Mouse (Mus musculus) adrenal gland, postnatal 25 days (tissue): ENCODE data around the gene Cbwd1. TPM values are rescaled to one million over a fixed set of nuclear protein-coding genes. Genes with fewer than 3 reads are reported as not detected.

Experiments used
- DNase-seq: peaks from one replicate; pipeline ENCODE4 v3.0.0; 2021; ENCODE audit warnings: mixed read lengths
- total RNA-seq: library from RNA; stranded (reverse); gene quantifications from 2 replicates; pipeline ENCODE4 v1.2.3, GENCODE M21; 2021

Cbwd1 gene
- total RNA-seq, 1 experiment from 2014 or later, result 14.8 TPM

GRCm38 (mm10) chr19:24977991-24978390 lies 16.6 kb upstream of the Cbwd1 start:
- DNase-seq, result no peak

- no peak for DNase-seq
Measured at GRCm38 (mm10) chr19:24972701-24973390, 11.4 kb upstream of the Cbwd1 start.

GRCm38 (mm10) chr19:24971307-24971706 lies 9.9 kb upstream of the Cbwd1 start:
- no peak for DNase-seq

GRCm38 (mm10) chr19:24966941-24967340 lies 5.5 kb upstream of the Cbwd1 start:
- DNase-seq, result no peak

- no peak for DNase-seq
Measured at GRCm38 (mm10) chr19:24966203-24966602, 4.8 kb upstream of the Cbwd1 start.

- no peak for DNase-seq
Measured at GRCm38 (mm10) chr19:24958531-24958930, 2.9 kb downstream of the Cbwd1 start.

GRCm38 (mm10) chr19:24945521-24946262 lies 15.7 kb downstream of the Cbwd1 start:
- no peak for DNase-seq

GRCm38 (mm10) chr19:24937084-24937483 lies 24.3 kb downstream of the Cbwd1 start:
- no peak for DNase-seq

GRCm38 (mm10) chr19:24929041-24929440 lies 32.4 kb downstream of the Cbwd1 start:
- DNase-seq, result no peak

- DNase-seq, result no peak
Measured at GRCm38 (mm10) chr19:24920866-24921265, 40.5 kb downstream of the Cbwd1 start.

GRCm38 (mm10) chr19:24908385-24909155 lies 52.8 kb downstream of the Cbwd1 start:
- DNase-seq, result no peak

- DNase-seq, result no peak
Measured at GRCm38 (mm10) chr19:24907655-24908054, 53.8 kb downstream of the Cbwd1 start.

- DNase-seq, result no peak
Measured at GRCm38 (mm10) chr19:24902821-24903220, 58.6 kb downstream of the Cbwd1 start.

GRCm38 (mm10) chr19:24902256-24902655 lies 59.2 kb downstream of the Cbwd1 start:
- DNase-seq, result no peak

GRCm38 (mm10) chr19:24901666-24902065 lies 59.7 kb downstream of the Cbwd1 start:
- DNase-seq, result no peak

- no peak for DNase-seq
Measured at GRCm38 (mm10) chr19:24900581-24901220, 60.7 kb downstream of the Cbwd1 start, which contains the start of gene Foxd4. Gene Foxd4 (minus strand): TSS chr19:24901197.

- DNase-seq, result no peak
Measured at GRCm38 (mm10) chr19:24899578-24900544, 61.5 kb downstream of the Cbwd1 start.

GRCm38 (mm10) chr19:24898737-24899577 lies 62.5 kb downstream of the Cbwd1 start:
- DNase-seq, result no peak

- DNase-seq, result no peak
Measured at GRCm38 (mm10) chr19:24897896-24898736, 63.3 kb downstream of the Cbwd1 start.
